Mouse (Mus musculus) mesoderm, embryonic 11.5 days (tissue): ENCODE measurements around the gene Kdelr3.

Source experiments
- DNase-seq: peaks from one replicate; pipeline ENCODE4 v3.0.0-alpha.2; 2012; ENCODE audit warnings: low read depth, low spot score

Kdelr3 gene

DNA sequence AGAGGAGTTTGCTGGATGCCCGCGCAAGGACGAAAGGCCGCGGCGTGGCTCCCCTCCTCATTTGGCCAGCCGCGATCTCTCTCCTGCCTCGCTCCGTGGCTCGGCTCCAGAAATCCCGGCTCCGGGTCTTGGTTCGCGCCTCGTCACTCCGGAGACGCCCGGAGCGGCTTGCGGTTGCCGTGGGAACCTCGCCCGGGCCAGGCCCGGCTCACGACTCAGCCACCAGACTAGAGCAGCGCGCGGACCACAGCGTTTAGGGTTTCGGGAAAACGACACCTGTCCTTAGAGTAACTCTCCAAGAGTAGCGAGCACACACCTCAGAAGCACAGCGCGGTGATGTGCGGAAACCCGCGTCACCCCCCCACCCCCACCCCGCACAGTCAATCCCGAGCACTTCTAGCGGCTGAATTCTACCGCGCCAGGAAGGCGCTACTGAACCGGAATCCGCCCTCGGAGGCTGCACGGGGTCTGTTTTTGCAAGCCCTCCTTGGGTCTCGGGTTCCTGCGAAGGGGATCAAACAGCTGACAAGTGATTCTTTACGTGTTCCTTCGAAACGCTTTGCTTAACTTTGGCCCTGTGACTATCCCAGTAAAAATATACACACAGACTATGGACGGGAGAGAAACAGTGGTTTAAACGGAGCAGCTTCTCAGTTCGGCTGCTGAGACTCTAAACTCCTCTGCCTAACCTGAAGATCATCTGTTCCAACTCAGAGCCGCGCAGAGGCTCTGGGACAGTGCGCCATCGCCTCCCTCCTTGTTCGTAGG, 4.5 kb upstream of the Kdelr3 start:
- peak; percentile 86 for DNase-seq

- DNase-seq, result peak; percentile 53
Observed at GRCm38 (mm10) chr15:79513940-79514339, 2.3 kb upstream of the Kdelr3 start.

- no peak for DNase-seq
Observed at GRCm38 (mm10) chr15:79517710-79518109, 1.5 kb downstream of the Kdelr3 start.

DNA sequence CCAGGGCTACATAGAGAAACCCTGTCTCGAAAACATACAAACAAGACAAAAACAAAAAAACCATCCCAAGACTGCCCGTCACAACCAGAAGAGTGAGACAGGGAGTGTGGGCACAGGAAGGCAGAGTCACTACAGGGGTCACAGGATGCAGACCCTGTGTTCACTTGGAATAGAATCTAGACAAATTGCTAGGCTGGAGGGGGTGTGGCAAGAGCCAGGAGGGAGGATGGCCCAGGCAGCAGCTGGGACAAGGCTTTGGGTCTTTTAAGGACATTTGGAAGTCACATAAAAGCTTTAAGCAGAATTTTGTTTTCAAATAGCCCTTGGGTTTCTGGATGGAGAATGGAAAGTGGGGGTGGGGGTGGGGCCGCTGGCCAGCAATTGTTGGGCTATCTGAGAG, 2.4 kb downstream of the Kdelr3 start:
- DNase-seq, result no peak

GRCm38 (mm10) chr15:79519400-79520220, 3.4 kb downstream of the Kdelr3 start:
- no peak for DNase-seq

DNA sequence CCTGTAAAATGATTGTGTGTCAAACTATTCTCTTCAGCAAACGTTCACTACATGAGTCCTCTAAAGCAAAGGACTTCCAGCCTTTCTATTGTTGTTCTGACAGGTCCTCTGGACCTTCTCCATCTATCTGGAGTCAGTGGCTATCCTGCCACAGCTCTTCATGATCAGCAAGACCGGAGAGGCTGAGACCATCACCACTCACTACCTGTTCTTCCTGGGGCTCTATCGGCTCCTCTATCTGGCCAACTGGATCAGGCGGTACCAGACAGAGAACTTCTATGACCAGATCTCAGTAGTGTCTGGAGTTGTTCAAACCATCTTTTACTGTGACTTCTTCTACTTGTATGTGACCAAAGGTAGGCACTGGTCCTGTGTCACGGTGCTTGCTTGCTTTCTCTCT, 9.4 kb downstream of the Kdelr3 start:
- DNase-seq, result no peak

DNA sequence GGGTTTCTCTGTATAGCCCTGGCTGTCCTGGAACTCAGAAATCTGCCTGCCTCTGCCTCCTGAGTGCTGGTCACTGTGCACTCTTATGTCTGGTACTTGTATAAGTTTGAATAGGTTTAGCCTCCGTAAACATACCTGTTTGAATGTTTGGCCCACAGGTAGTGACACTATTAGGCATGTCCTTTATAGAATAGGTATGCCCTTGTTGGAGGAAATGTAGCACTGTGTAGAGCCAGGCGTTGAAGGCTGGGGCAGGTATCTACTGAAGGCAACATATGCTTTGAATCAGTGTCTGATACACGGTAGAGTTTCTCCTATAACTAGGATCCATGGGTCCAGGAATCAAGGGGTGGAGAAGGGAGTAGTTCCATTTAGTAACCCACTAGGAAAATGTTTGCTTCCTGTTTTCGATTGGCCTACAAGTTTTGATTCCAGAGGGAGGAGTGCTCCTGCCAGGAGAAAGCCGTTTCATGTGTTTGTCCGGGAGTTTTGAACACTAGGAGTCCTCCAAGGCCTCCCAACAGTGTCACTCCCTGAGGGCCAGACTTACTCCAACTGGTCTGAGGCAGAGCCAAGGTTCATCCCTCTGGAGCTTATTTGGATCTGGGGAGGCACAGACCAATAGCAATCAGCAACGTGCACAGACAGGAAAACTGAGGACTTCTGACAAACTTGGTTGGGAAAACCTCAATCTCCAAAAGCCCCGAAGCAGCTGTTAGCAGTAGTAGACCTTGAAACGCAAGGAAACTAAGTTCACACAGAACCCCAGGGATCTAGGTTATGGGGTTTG, 10.0 kb downstream of the Kdelr3 start:
- no peak for DNase-seq

DNA sequence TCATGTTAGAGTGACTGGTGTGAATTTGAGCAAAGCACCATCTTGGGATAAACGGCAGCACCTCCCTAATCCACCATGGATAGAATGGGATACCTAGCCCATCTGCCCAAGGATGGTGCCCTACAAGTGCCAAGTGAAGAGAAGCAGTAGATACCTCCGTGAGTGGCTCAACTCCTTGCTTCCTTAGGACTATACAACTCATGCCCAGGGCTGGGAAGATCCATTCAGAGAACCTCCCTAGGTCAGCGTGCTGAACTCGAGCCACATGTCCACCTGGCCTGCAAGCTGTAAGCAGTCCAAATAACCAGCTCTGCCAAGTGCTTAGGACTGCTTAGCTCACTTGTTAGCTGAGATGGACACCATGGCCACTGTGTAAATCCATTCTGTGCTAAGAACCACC, 11.0 kb downstream of the Kdelr3 start:
- DNase-seq, result no peak

DNA sequence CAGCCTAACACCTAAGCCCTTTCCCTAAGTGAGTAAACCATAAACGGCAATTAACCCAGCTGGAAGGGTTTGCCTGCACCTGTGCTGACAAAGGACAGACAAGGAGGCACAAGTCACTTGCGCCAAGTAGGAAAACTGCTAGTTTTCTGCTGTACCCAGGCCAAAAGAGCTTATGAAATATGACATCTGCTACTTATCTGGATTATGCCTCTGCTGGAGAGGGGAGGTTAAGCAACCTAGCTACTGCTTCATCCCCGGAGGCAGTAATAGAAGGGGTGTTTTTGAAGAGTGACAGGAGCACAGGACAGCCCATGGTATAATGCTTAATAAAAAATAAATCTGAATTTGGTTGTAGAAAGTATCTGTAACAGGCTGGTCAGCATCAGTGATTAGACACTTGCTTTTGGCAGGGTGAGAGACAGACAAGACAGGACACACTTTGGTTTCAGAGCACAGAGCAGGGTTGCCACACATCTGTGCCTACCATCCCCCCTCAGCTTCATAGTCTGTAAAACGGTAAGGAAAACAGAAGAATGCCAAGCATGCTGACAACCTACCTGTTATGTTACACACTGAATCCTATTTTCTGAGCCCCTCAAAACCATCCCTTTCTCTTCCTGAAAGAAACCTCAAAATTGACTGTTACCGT, 11.9 kb downstream of the Kdelr3 start:
- DNase-seq, result no peak

- no peak for DNase-seq
Observed at GRCm38 (mm10) chr15:79529935-79530334, 13.7 kb downstream of the Kdelr3 start.

DNA sequence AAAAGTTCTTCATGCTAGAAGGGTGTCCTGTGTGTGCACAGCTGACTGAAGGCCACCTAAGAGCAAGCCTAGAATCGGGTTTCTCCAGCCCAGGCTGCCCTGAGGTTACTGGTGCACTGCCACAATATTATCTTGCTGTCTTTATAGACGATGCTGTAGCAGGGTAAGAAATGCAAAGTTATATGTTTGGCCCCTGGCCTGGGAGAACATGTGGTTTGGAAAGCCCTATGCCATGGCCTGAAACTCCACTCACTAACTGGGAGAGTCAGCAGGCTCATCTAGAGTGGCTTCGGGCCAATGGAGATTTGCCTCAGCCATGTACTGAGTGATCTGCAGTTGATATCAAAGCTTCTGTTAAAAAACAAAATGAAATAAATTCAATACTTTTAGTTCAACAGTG, 17.6 kb downstream of the Kdelr3 start:
- no peak for DNase-seq

DNA sequence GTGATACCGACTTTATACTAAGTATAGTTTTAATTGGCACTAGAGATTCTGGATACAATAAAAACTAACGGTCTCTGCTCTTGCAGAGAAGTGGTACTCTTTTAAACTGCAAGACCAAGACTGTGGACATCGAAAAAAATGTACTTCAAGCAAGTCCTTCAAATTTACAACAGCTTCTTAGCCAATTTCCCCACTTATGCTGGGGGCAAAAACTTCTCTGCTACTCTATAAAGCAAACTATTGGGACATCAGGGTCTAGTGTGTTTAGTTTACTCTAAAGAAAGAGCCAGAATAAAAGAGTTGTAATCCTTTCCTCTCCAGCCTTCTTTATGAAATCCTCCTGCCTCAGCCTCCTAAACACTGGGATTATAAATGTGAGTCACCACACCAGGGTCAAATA, 27.8 kb downstream of the Kdelr3 start:
- no peak for DNase-seq

GRCm38 (mm10) chr15:79545496-79545895, 29.3 kb downstream of the Kdelr3 start:
- DNase-seq, result no peak

DNA sequence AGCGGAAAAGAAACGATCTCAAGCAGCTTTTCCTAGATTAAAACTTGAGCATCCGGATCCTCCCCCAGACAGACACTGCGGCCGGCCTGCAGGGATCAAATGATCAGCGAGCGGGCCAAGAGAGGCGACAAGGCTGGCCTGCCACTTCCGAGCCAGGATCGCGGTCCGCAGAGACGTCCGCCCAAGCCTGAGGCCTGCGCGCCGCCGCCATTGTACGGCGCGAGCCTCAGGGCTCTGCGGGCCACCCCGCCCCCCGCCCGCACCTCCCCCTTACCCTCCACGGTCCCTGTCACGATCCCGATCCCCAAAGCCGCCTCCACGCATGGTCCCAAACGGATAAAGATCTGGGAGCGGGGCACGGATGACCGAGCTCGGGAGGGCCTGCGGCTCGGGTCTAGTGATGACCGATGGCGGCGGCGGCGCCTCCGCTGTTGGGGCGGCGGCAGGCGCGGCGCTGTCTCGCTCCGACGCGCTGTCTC, 29.7 kb downstream of the Kdelr3 start:
- DNase-seq, result peak; percentile 33

GRCm38 (mm10) chr15:79546410-79547288, 30.4 kb downstream of the Kdelr3 start, which contains the start of gene Ddx17:
Gene Ddx17, minus strand, starts transcription at chr15:79546741.
- peak; percentile 99 for DNase-seq

- no peak for DNase-seq
Observed at GRCm38 (mm10) chr15:79547289-79547820, 31.1 kb downstream of the Kdelr3 start.

- no peak for DNase-seq
Observed at GRCm38 (mm10) chr15:79548226-79548625, 32.0 kb downstream of the Kdelr3 start.

DNA sequence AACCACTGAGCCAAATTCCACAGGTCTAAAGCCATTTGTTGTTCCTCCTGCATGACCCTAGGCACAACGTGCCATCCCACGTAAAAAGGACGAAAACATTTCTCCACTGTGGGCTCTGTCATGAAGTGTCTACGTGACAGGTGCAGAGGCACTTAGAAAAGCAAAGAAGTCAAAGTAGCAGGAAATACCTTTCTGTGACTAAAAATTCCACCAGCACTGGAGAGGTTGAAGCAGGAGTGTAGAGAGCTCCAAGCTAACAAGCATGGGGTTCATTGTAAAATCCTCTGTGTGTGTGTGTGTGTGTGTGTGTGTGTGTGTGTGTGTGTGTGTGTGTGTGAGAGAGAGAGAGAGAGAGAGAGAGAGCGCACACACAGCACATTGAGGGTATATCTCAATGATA, 36.4 kb downstream of the Kdelr3 start:
- DNase-seq, result no peak

GRCm38 (mm10) chr15:79559649-79560048, 43.4 kb downstream of the Kdelr3 start:
- no peak for DNase-seq

DNA sequence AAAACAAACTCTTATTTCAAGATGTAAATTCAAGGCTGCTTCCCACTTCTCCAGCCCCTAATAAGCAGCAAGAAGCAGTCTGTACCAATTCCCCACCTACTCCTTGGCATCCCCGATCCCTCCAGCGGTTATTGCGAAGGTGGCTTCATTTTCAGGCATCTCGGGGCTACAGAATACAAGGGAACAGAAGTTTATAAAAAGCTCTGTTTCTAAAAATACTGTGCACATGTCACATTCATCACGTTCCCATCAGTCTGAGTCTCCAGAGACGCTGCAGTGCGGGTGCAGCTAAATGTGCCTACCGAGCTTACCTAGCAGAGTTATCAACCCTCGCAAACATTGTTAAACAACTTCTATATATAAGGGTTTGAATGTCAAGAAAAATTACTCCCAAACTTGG, 46.2 kb downstream of the Kdelr3 start:
- DNase-seq, result no peak
